Mouse (Mus musculus) B cell, adult (primary cell): Measurements from ENCODE around the gene Olfr1279. TPM values are rescaled to one million over a fixed set of nuclear protein-coding genes. Genes with fewer than 3 reads are reported as not detected.

Experiments used
- total RNA-seq: library from RNA; stranded (reverse); gene quantifications from 4 replicates; pipeline ENCODE4 v1.2.4, GENCODE M21; 2023; ENCODE audit not compliant: inconsistent age

Gene Olfr1279
- total RNA-seq = not detected in 4 replicates

DNA sequence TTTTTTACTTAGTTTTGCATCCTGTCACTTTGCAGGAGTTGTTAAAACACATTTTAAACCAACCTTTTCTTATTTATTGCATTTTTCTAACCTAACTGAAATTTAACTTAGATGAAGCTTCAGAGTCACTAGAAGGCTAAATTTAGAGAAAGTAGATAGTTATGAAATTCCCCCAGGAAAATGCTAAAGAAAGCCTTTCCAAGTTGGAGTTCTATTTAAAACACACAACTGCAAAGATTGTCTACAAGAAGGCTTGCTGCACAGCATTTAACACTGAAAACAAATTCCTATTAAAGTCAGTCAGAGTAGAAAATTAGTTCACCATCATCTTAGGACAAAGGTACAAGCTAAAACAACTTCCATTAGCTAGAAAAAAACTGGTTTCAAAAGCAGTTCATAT, at the start of gene Olfr1279:
Gene Olfr1279, plus strand, starts transcription at position 262 of the 400 bp plus-strand sequence.

DNA sequence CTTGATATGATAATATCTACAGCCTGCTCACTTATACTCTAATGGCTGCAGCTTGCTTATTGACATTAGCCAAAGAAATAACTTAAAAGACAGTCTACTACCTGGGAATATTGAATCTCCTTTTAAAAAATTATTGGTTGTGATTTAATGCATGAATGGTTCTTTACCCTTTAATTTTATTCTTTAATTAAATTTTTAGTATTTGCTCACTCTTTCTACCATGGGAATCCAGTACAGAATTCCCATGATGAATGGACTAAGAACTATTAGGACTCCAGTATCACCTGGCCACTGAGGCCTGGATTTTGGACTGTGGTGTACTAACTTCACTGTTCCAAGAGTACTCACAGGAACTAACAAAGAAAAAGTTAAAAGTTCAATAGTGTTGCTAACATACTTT, 46.2 kb upstream of the Olfr1279 start, which contains the start of gene Olfr1276:
Gene Olfr1276, plus strand, starts transcription at position 301 of the 400 bp plus-strand sequence.

DNA sequence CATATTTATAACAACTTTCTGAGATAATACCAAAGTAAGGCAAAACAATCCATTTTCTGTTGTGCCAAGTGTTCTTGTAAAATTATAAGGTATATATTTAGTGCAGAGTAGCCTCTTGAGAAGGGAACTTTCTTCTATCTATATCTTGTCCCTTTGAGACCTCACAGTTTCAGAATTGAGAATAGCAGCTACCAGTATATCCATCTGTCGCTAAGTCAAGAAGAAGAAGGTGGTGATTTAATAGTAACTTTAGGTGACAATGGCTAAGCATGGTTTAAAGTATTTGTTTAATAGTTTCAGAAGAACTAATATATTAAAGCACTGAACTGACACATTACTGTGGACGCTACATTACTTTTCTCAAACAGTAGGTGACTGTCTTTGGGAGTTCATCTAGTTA, 26.4 kb upstream of the Olfr1279 start, which contains the start of gene Olfr1277:
Gene Olfr1277, minus strand, starts transcription at position 101 of the 400 bp plus-strand sequence.

DNA sequence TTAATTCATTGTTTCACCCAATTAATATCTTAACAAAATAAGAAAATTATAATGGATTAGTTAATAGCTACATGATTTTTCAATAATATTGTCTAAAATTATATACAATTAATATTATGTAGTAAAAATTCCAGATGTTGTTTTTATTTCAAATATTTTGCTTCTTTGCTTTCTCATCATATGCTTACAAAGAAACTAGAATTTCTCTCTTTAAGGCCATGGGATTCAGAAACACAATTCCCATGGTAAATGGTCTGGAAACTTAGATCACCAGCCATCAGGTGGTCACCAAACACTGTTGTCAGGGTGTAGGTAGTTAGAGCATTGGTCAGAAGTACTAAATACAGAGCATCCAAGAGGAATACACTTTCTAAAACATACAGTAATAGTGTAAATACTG, 10.6 kb upstream of the Olfr1279 start, which contains the start of gene Olfr1278:
Gene Olfr1278, plus strand, starts transcription at position 301 of the 400 bp plus-strand sequence.

DNA sequence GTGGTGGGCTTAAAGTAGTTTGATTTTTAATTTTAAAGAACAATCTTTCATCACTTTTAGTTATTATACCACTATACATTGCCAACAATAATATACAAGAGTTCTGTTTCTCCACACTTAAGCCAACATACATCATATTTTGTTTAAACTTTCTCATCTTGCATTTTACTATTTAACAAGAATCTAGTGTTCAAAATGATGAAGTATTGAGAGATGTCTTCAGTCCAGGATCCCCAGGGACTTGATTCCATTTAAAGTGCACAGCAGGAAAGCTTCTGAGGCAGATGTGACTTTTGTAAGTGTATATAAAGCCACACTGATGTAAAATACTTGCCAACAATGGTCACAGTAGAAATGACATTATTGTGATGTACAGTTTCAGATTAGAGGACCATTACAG, 13.3 kb downstream of the Olfr1279 start, which contains the start of gene Olfr1280:
Gene Olfr1280, plus strand, starts transcription at position 301 of the 400 bp plus-strand sequence.

DNA sequence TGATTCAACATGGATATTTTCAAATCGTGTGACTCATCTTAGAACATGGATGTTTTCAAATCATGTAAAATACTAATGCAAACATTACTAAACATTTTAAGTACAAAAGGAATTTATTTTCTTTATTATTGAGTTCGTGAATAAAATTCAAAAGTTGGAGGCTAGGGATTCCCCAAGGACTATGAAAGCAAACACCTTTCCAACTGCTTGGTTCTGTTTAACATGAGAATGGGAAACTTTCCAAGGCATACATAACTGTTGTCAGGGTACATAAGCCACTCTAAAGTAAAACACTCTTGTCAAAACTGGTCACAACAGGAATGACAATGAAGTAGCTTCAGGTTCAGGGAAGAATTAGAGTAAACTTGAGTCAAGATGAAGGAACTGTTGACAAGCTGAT, 25.8 kb downstream of the Olfr1279 start, which contains the start of gene Olfr1281:
Gene Olfr1281, plus strand, starts transcription at position 301 of the 400 bp plus-strand sequence.

DNA sequence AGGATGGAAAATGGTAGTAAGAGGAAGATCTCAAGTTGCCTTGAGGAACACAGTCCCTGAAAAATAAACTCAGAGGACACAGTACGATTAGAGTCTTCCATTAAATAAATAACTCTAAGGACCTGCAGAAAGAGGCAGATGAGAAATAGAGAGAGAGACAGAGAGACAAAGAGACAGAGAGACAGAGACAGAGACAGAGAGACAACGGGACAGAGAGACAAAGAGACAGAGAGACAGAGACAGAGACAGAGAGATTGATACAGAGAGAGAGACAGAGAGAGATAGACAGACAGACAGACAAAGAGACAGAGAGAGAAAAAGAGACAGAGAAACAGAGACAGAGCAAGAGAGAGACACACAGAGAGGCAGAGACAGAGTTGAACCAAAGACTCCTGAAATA, 35.5 kb downstream of the Olfr1279 start, which contains the start of gene Olfr1282:
Gene Olfr1282, minus strand, starts transcription at position 101 of the 400 bp plus-strand sequence.

Other genes with a start within 250 kb of the Olfr1279 start
- gene Gm13941, start 194.7 kb upstream of the Olfr1279 start, total RNA-seq = not detected in 4 replicates
- not detected in 4 replicates for gene Gm15130, start 147.7 kb upstream of the Olfr1279 start, total RNA-seq
- gene 4930430A15Rik, start 71.0 kb upstream of the Olfr1279 start, total RNA-seq = not detected in 4 replicates
- not detected in 4 replicates for gene Olfr1275, start 65.3 kb upstream of the Olfr1279 start, total RNA-seq
- gene Olfr1276, start 46.1 kb upstream of the Olfr1279 start, total RNA-seq = not detected in 4 replicates
- not detected in 4 replicates for gene Olfr1277, start 26.5 kb upstream of the Olfr1279 start, total RNA-seq
- not detected in 4 replicates for gene Olfr1278, start 10.5 kb upstream of the Olfr1279 start, total RNA-seq
- not detected in 4 replicates for gene Olfr1280, start 13.4 kb downstream of the Olfr1279 start, total RNA-seq
- gene Olfr1281, start 25.9 kb downstream of the Olfr1279 start, total RNA-seq = not detected in 4 replicates
- not detected in 4 replicates for gene Olfr1282, start 35.4 kb downstream of the Olfr1279 start, total RNA-seq
- not detected in 4 replicates for gene Olfr1283, start 66.2 kb downstream of the Olfr1279 start, total RNA-seq
- gene Olfr1284, start 74.9 kb downstream of the Olfr1279 start, total RNA-seq = not detected in 4 replicates
- not detected in 4 replicates for gene Olfr1286, start 122.5 kb downstream of the Olfr1279 start, total RNA-seq
- not detected in 4 replicates for gene Olfr1287, start 148.5 kb downstream of the Olfr1279 start, total RNA-seq
- not detected in 4 replicates for gene Olfr1288, start 173.5 kb downstream of the Olfr1279 start, total RNA-seq
- gene Olfr1289, start 180.2 kb downstream of the Olfr1279 start, total RNA-seq = not detected in 4 replicates
- not detected in 4 replicates for gene Olfr1290, start 193.2 kb downstream of the Olfr1279 start, total RNA-seq
- gene Olfr1291-ps1, start 196.5 kb downstream of the Olfr1279 start, total RNA-seq = not detected in 4 replicates
- not detected in 4 replicates for gene Olfr1293-ps, start 224.6 kb downstream of the Olfr1279 start, total RNA-seq
- gene Olfr1294, start 239.7 kb downstream of the Olfr1279 start, total RNA-seq = not detected in 4 replicates